Mouse (Mus musculus) heart, embryonic 11.5 days (tissue): ENCODE results near the gene 8030411F24Rik. TPM values are rescaled to one million over a fixed set of nuclear protein-coding genes. Genes with fewer than 3 reads are reported as not detected.

Experiments
- ATAC-seq: fragments of 200-750 bp; cut with Nextera tagmentation; replicated peaks from 2 replicates; pipeline ENCODE4 v1.8.0; 2017; ENCODE audit warnings: moderate library complexity; ENCODE audit not compliant: insufficient number of reproducible peaks, low FRiP score, low TSS enrichment
- H3K27ac ChIP-seq: fragments of 300-500 bp; sonication (generic); 2 replicates; pipeline ENCODE4 v1.5.1; 2014; ENCODE audit warnings: mild to moderate bottlenecking, low read depth, low read length
- H3K27me3 ChIP-seq: fragments of 300-500 bp; sonication (generic); 2 replicates; pipeline ENCODE4 v1.6.1; 2014; ENCODE audit warnings: mild to moderate bottlenecking, low read length, mixed read lengths; ENCODE audit not compliant: control insufficient read depth, insufficient read depth
- H3K36me3 ChIP-seq: fragments of 300-500 bp; sonication (generic); 2 replicates; pipeline ENCODE4 v1.6.1; 2014; ENCODE audit warnings: mild to moderate bottlenecking, low read length, moderate library complexity, mixed read lengths; ENCODE audit not compliant: control insufficient read depth, insufficient read depth
- H3K4me1 ChIP-seq: fragments of 300-500 bp; sonication (generic); 2 replicates; pipeline ENCODE4 v1.6.1; 2014; ENCODE audit warnings: low read length; ENCODE audit not compliant: control insufficient read depth, insufficient read depth
- H3K4me2 ChIP-seq: fragments of 300-500 bp; sonication (generic); 2 replicates; pipeline ENCODE4 v1.6.1; 2014; ENCODE audit warnings: mild to moderate bottlenecking, moderate library complexity
- H3K4me3 ChIP-seq: fragments of 300-500 bp; sonication (generic); 2 replicates; pipeline ENCODE4 v1.5.1; 2014; ENCODE audit warnings: low read depth, low read length
- H3K9ac ChIP-seq: fragments of 300-500 bp; sonication (generic); 2 replicates; pipeline ENCODE4 v1.6.1; 2014; ENCODE audit warnings: mild to moderate bottlenecking, low read depth, low read length, moderate library complexity
- H3K9me3 ChIP-seq: fragments of 300-500 bp; sonication (generic); replicated peaks from 2 replicates; pipeline ENCODE4 v1.6.1; 2016; ENCODE audit warnings: low read length; ENCODE audit not compliant: control insufficient read depth
- WGBS: fragments of 180-500 bp; shearing (Covaris S2); extraction: QIAGEN DNeasy Blood & Tissue Kit; methylation state at CpG from one replicate; pipeline ENCODE4 v1.1.7; 2014; ENCODE audit not compliant: insufficient replicate concordance; 5-methylcytosine and 5-hydroxymethylcytosine counted together
- polyA plus RNA-seq: library from polyadenylated mRNA; unstranded; fragments of >200 nt; fragmentation: Nextera tagmentation; extraction: Ambion mirVana; gene quantifications from 2 replicates; pipeline ENCODE4 v1.2.1, GENCODE M21; 2014

The 8030411F24Rik gene
- not detected in 2 replicates for polyA plus RNA-seq

DNA sequence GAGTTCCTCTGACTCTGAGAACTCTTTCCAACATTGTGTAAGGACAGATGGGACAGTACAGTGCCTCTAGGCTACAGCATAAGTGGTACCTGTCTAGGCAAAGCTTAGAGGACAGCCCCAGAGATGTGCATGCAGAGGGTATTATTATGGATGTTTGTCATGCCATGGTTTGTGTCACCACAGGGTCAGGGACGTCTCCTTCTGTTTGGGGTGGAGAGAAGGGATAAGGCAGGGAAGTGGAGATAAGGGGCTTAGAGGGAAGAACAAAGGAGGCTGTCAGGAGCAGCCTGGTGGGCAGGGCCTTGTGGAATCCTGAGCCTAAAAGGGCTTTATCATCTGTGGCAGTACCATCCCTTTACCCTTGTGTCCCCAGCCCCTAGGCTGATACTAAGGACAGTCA, at the start of gene 8030411F24Rik:
Gene 8030411F24Rik (plus strand): TSS at position 301 of the 400 bp plus-strand sequence.
- Histone ChIP-seq H3K27me3 (no peaks in the 10 kb centered on the region), H3K27ac (no peak within 1 kb of the TSS), H3K9ac (no peak within 1 kb of the TSS), H3K4me3 (no peak within 1 kb of the TSS), H3K36me3 (no peaks in the 10 kb centered on the region), H3K4me1 (no peaks in the 10 kb centered on the region), H3K9me3 (no peaks in the 10 kb centered on the region), H3K4me2 (no peak within 1 kb of the TSS)
- no peak for ATAC-seq
- 5% methylated on average over 1 of the region's 1 CpGs for WGBS

DNA sequence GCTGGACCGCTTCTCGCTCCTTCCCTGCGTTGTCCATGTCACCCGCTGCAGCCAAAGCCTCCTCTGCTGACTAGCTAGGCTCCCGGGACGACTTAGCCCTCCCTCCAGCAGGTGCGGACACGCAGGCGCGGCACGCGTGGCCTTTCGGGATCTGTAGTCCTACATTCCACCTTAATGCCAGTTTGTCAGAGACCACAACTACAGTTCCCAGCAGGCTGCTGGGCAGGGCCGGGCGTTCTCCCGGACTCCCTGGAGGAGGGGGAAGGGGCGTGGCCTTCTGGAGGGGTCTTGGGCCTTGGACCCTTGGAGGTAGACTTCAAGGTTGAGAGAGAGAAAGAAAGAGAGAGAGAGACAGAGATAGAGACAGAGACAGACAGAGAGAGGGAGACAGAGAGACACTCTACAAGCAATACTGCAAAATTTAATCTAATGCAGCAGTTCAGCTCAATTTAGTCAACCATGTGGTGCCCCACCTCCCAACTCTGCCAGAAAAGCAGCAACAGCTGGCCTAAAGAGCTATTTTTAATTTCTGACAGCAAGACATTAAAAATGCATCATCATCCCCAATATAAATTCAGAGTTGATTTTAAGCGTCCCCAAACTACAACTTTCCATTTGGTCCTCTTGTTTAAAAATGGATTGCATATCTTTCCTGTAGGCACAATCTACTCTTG, 49.3 kb upstream of the 8030411F24Rik start, which contains the start of gene Napb:
Gene Napb (minus strand): TSS at position 141 of the 674 bp plus-strand sequence.
- 5% methylated on average over 18 of the region's 18 CpGs for WGBS
- no peaks in the 10 kb centered on the region for H3K9me3 ChIP-seq
- no peaks in the 10 kb centered on the region for H3K27me3 ChIP-seq
- no peaks in the 10 kb centered on the region for H3K4me1 ChIP-seq
- peak within 1 kb of the TSS; percentile 79 for H3K9ac ChIP-seq
- no peaks in the 10 kb centered on the region for H3K36me3 ChIP-seq
- peak within 1 kb of the TSS; percentile 71 for H3K4me3 ChIP-seq
- peak within 1 kb of the TSS; percentile 91 for H3K4me2 ChIP-seq
- H3K27ac ChIP-seq = no peak within 1 kb of the TSS
- peak; percentile 96 for ATAC-seq

DNA sequence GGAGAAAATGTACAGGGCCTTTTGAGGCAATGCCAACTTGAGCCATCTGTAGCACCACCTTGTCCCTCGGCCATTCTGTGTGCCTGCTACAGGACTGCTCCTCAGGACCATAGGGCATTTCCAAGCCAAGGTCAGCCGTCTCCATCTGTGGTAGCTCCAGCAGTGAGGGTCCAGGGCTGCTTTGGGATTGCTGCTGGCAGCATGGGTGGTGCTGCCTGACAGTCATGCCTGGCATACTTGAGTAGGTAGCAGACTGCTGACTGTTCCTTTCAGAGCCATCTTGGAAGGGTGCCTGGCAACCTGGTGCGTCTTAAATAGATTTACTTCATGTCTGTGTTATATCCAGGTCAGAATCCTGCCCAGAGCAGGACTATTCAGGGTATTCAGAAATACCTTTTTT, 38.8 kb upstream of the 8030411F24Rik start:
- H3K4me1 ChIP-seq = no peaks in the 10 kb centered on the region
- no peak overlapping the region for H3K4me2 ChIP-seq
- no peak overlapping the region for H3K9ac ChIP-seq
- no peak overlapping the region for H3K27ac ChIP-seq
- 77% methylated on average over 3 of the region's 3 CpGs for WGBS
- H3K27me3 ChIP-seq = no peaks in the 10 kb centered on the region
- no peaks in the 10 kb centered on the region for H3K9me3 ChIP-seq
- ATAC-seq = no peak
- no peak overlapping the region for H3K4me3 ChIP-seq
- no peaks in the 10 kb centered on the region for H3K36me3 ChIP-seq

DNA sequence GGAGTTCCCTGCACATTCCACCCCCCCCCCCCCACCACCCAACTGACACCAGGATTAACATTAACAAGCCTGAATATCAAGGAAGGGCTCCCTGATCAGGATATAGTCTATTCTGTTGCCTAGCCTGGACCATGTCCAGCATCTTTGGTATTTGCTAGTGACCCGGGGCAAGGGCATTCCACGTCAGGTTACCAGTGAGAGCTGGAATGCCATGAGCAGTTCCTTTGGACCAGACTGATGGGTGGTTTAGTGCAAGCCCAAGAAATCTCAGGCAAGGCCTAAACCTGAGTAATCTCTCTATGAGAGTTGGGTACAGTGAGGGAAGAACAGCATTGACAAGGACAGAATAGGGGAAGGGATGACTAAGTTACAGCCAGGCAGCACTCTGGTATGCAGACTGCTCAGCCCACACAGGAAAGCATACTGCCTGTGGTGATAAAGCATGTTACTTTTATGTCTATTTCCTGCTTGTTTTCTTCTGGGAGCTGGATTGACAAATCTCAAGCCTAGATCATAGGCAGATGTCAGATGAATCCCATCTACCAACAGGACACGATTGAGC, 37.9 kb upstream of the 8030411F24Rik start:
- Histone ChIP-seq H3K9me3 (no peaks in the 10 kb centered on the region), H3K36me3 (no peaks in the 10 kb centered on the region), H3K4me2 (no peak overlapping the region), H3K4me1 (no peaks in the 10 kb centered on the region), H3K27me3 (no peaks in the 10 kb centered on the region), H3K9ac (no peak overlapping the region), H3K4me3 (no peak overlapping the region), H3K27ac (no peak overlapping the region)
- 73% methylated on average over 3 of the region's 3 CpGs for WGBS
- ATAC-seq = no peak

DNA sequence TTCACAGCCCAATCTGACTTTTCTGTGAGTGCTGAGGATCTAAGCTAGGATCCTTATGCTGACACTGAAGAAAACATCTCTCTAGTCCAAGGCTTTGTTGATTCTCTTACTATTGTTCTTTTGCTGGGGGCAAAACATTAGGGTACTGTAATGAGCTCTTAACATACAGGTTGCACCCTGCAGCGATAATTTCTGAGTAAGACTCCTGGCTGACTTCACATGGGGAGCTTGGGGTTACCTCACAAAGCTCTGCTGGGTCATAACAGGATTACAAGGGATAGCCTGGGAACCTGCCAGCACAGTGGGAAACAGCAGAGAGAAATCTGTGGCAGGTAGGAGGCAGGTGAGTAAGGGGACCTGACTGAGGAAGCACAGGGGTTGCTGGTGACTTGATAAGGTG, 31.8 kb upstream of the 8030411F24Rik start, which contains the start of gene Cstl1:
Gene Cstl1 (plus strand): TSS at position 301 of the 400 bp plus-strand sequence.
- no peaks in the 10 kb centered on the region for H3K36me3 ChIP-seq
- no peak within 1 kb of the TSS for H3K4me2 ChIP-seq
- ATAC-seq = no peak
- no peaks in the 10 kb centered on the region for H3K9me3 ChIP-seq
- no peaks in the 10 kb centered on the region for H3K4me1 ChIP-seq
- H3K27me3 ChIP-seq = no peaks in the 10 kb centered on the region
- 68% methylated on average over 1 of the region's 1 CpGs for WGBS
- no peak within 1 kb of the TSS for H3K4me3 ChIP-seq
- H3K9ac ChIP-seq = no peak within 1 kb of the TSS
- H3K27ac ChIP-seq = no peak within 1 kb of the TSS

DNA sequence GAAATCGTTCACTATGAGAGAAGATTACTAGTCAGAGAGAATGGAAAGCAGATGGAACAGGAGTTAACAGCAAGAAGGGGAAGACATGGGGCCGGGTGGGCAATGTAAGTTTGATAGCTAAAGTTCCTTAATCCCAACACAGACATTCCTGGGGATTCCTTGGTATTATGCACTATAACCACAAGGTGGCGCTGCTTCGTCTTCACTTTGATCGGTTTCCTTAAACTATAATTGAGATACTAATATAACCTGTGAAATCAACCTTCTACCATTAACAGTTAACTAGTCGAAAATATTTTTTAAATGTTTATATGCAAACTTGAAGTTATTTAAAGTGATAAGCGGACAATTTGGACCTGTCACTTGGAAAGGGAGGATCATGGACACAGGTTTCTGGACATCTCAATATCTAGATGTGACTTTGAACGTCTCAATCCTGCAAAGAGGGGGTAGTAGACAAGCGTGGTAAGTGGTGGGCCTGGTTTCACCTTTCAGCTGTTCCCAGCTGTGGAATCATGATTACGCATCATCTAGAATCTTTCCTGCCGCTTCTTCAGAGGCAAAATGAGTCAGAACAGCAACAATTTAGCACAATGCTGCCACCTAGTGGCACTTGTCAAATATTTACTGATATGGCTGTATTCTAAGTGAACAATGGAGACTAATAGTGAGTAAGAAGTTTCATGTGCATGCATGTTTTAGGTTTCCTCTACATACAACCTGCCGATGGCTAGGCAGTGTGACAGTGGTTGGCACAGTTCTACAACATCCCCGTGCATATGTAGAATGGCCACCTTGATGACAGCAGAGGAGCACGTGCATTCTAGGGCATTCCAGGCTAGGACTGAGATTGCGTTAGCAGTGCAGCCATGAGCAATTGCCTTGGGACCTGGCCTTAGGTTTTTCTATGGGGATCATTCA, 29.7 kb upstream of the 8030411F24Rik start:
- Histone ChIP-seq H3K4me2 (peak overlapping the region; percentile 73), H3K4me3 (peak overlapping the region; percentile 28; the same call in 1 of the 2 replicates), H3K4me1 (no peaks in the 10 kb centered on the region), H3K9me3 (no peaks in the 10 kb centered on the region), H3K36me3 (no peaks in the 10 kb centered on the region), H3K9ac (no peak overlapping the region), H3K27ac (no peak overlapping the region), H3K27me3 (no peaks in the 10 kb centered on the region)
- 18% methylated on average over 15 of the region's 15 CpGs for WGBS
- ATAC-seq = no peak

DNA sequence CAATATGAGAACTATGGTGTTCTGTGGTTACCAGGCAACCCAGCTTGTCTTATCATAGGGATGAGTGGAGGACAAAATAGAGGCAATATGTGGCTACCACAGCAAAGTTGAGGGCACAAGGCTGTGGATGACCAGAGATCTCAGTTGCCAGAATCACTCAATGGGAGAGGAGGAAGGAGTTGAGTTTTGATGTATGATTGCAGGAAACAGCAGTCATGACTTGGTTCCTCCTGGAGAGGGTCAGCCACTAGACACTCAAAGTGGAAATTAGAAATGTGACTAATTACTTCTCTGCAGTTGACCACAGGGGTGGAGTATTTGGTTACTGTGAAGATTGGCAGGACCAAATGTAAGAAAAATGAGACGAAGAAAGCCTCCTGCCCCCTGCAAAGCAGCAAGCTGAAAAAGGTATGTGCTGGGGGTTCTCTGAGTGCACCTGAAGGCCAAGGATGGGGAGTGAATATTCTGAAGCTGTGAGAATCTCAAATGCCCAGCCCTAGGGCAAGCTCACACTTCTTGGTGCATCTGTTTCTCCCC, 27.4 kb upstream of the 8030411F24Rik start:
- no peaks in the 10 kb centered on the region for H3K4me1 ChIP-seq
- H3K27ac ChIP-seq = no peak overlapping the region
- no peak overlapping the region for H3K9ac ChIP-seq
- WGBS = 68% methylated on average over 1 of the region's 1 CpGs
- no peak for ATAC-seq
- no peaks in the 10 kb centered on the region for H3K9me3 ChIP-seq
- no peaks in the 10 kb centered on the region for H3K36me3 ChIP-seq
- H3K4me2 ChIP-seq = no peak overlapping the region
- H3K27me3 ChIP-seq = no peaks in the 10 kb centered on the region
- H3K4me3 ChIP-seq = no peak overlapping the region

DNA sequence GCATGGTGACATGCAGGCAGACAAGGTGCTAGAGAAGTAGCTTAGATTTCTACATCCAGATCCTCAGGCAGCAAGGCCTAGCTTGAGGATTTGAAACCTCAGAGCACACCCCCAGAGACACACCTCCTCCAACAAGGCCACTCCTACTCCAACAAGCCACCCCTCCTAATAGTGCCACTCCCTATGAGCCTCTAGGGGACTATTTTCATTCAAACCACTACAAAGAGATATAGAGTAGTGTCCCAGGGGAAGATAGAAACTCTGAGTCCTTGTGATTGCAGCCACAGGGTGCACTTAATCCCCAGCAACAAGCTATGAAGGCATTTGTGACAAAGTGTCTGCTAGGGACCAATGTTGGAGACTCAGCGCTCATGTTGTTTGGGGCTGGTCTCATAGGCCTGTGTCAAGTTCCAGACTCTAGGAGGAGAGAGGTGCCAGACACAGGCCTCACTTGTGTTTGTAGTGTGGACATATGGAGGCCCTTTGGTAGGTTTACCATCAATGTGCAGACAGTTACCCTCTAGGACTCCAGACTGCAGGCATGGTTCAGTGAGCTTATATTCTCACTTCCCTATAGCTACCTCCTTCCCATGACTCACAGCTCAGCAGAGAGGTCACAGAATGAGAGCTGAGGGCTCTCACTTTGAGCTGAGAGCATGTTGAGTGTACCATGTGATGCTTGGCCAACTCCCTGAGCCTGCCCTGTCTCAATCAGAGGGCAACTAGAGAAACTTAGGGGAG, 18.0 kb upstream of the 8030411F24Rik start:
- WGBS = 87% methylated on average over 1 of the region's 1 CpGs
- Histone ChIP-seq H3K4me2 (no peak overlapping the region), H3K9me3 (no peaks in the 10 kb centered on the region), H3K27ac (no peak overlapping the region), H3K36me3 (no peaks in the 10 kb centered on the region), H3K9ac (no peak overlapping the region), H3K27me3 (no peaks in the 10 kb centered on the region), H3K4me3 (no peak overlapping the region), H3K4me1 (no peaks in the 10 kb centered on the region)
- no peak for ATAC-seq
